Mouse (Mus musculus) kidney, embryonic 14.5 days (tissue): ENCODE measurements around the gene Myoz1. TPM values are rescaled to one million over a fixed set of nuclear protein-coding genes. Genes with fewer than 3 reads are reported as not detected.

ENCODE experiments used
- ATAC-seq: fragments of 200-750 bp; cut with Nextera tagmentation; 2 replicates; pipeline ENCODE4 v1.8.0; 2017; ENCODE audit warnings: moderate number of reproducible peaks, mild to moderate bottlenecking, moderate TSS enrichment, moderate library complexity; ENCODE audit not compliant: low FRiP score, low TSS enrichment
- H3K27ac ChIP-seq: fragments of 300-500 bp; sonication (generic); 2 replicates; pipeline ENCODE4 v1.5.1; 2014; ENCODE audit warnings: low read depth, mild to moderate bottlenecking, low read length, moderate library complexity, mixed read lengths
- H3K27me3 ChIP-seq: fragments of 300-500 bp; sonication (generic); 2 replicates; pipeline ENCODE4 v1.6.1; 2014; ENCODE audit warnings: mild to moderate bottlenecking, low read length; ENCODE audit not compliant: control insufficient read depth, insufficient read depth
- H3K36me3 ChIP-seq: fragments of 300-500 bp; sonication (generic); 2 replicates; pipeline ENCODE4 v1.6.1; 2014; ENCODE audit warnings: low read length, mixed read lengths; ENCODE audit not compliant: control insufficient read depth, insufficient read depth
- H3K4me1 ChIP-seq: fragments of 300-500 bp; sonication (generic); 2 replicates; pipeline ENCODE4 v1.6.1; 2014; ENCODE audit warnings: low read length, mixed read lengths; ENCODE audit not compliant: control insufficient read depth, insufficient read depth
- H3K4me2 ChIP-seq: fragments of 300-500 bp; sonication (generic); replicated peaks from 2 replicates; pipeline ENCODE4 v1.6.1; 2014; ENCODE audit warnings: low read depth, mild to moderate bottlenecking, low read length
- H3K4me3 ChIP-seq: fragments of 300-500 bp; sonication (generic); 2 replicates; pipeline ENCODE4 v1.5.1; 2014; ENCODE audit warnings: mild to moderate bottlenecking, low read length
- H3K9ac ChIP-seq: fragments of 300-500 bp; sonication (generic); 2 replicates; pipeline ENCODE4 v1.6.1; 2014; ENCODE audit warnings: low read depth, mild to moderate bottlenecking, low read length, moderate library complexity
- H3K9me3 ChIP-seq: fragments of 300-500 bp; sonication (generic); 2 replicates; pipeline ENCODE4 v1.6.1; 2016; ENCODE audit warnings: low read length; ENCODE audit not compliant: control insufficient read depth
- WGBS: fragments of 180-500 bp; shearing (Covaris S2); extraction: QIAGEN DNeasy Blood & Tissue Kit; methylation state at CpG from one replicate; pipeline ENCODE4 v1.1.7; 2014; 5-methylcytosine and 5-hydroxymethylcytosine counted together
- polyA plus RNA-seq: library from polyadenylated mRNA; unstranded; fragments of >200 nt; fragmentation: Nextera tagmentation; extraction: Ambion mirVana; gene quantifications from 2 replicates; pipeline ENCODE4 v1.2.1, GENCODE M21; 2014

The Myoz1 gene
- polyA plus RNA-seq, 1 experiment from 2014 or later: 1.6 TPM

DNA sequence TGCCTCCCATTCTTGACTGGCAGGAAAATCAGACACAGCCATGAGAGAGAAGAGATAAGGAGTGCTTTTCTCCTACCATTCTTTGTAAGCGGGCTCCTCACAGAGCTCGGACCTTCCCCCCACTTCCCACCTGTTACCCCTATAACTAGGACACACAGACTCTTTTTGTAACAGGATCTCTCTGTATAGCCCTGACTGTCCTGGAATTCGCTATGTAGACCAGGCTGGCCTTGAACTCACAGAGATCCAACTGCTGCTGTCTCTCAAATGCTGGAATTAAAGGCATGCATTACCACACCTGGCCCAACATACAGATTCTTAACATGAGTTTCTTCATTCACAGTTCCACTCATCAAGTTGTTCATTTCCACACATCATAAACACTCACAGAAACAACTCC lies 6.4 kb upstream of the Myoz1 start:
- 85% methylated on average over 3 of the region's 3 CpGs for WGBS
- Histone ChIP-seq H3K27ac (no peak overlapping the region), H3K27me3 (0 out of 2 replicates have a peak, but pooled peaks cover 5% of the 10 kb centered on the region), H3K4me3 (no peak overlapping the region), H3K4me2 (no peak overlapping the region; the same call in 1 of the 2 replicates), H3K4me1 (no peaks in the 10 kb centered on the region; the same call in 1 of the 2 replicates), H3K9ac (no peak overlapping the region), H3K36me3 (no peaks in the 10 kb centered on the region), H3K9me3 (no peaks in the 10 kb centered on the region)
- ATAC-seq: no peak

DNA sequence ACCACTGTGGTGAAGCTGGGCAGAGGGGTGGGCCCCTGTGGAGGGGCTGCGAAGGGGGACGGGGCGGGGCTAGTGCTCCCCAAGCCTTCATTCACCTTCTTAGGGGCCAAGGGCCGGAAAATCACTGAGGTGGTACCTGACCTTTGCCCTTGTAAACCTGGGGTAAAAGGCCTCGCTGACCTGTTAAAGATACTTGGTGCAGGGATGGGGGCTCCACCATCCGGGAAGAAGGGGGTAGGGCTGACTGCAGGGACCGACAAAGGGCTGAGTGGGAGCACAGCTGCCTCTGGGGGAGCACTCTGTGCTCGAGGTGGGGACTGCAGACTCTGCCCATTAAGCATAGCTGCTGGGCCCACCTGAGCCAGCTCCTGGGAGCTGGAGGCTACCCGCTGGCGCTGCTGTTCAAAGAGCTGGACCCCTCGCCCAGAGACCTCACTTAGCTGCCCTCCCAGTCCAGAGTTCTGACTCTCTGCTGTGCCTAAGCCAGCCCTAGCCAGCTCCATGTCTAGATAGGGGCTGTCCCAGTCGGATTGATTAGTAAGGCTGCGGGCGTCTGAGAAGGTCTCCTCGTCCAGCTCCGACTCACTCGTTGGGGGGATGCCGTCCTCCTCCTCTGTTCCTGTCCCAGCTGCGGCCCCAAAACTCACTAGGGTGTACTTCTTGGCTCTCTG lies 5.5 kb upstream of the Myoz1 start:
- peak overlapping the region; percentile 87 for H3K27ac ChIP-seq
- peak overlapping the region; percentile 89 for H3K4me2 ChIP-seq
- peak overlapping the region; percentile 68 for H3K4me3 ChIP-seq
- no peaks in the 10 kb centered on the region for H3K9me3 ChIP-seq
- H3K9ac ChIP-seq: peak overlapping the region; percentile 65
- whole genome bisulfite sequencing: 11% methylated on average over 18 of the region's 19 CpGs
- ATAC-seq: peak; percentile 48
- H3K4me1 ChIP-seq: no peaks in the 10 kb centered on the region; the same call in 1 of the 2 replicates
- 0 out of 2 replicates have a peak, but pooled peaks cover 5% of the 10 kb centered on the region for H3K27me3 ChIP-seq
- no peaks in the 10 kb centered on the region for H3K36me3 ChIP-seq

DNA sequence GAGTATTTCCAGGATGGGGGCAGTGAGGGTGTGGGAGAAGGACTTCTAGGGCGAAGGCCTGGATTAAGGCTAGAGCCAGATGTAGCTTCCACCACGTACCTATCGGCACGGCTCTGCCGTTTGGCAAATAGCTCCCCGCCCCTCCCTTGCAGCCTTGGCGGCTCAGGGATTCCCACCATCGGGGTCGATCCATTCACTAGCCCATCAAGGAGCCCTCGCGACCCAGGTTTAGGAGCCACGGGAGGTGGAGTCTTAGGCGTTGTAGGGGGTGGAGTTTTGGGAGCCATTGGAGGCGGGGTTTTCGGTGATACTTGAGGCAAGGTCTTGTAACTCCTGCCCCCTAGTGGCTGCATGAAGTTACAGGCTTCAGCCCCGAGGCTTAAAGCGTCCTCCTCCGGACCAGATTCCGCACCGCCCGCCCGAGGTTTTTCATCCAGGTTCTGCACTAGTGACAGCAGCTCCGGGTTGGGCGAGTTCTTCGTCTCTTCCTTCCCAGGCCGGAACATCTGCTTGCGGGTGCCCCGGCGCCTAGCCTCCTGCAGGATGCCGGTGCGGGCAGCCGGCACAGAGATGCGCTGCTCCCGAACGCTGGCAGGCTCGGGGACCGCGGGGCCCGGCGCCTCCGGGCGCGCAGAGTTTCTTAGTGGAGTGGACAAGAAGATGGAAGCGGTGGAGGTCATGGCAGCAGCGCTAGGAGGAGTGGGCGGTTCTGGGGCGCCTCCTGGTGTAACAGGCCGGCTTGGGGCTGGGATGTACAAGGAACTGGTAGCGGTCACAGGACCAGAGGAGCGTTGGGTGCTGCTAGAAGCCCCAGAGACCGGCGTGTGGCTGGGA lies 4.7 kb upstream of the Myoz1 start:
- H3K27ac ChIP-seq: peak overlapping the region; percentile 87
- H3K9ac ChIP-seq: peak overlapping the region; percentile 65
- WGBS: 1% methylated on average over 52 of the region's 52 CpGs
- no peaks in the 10 kb centered on the region; the same call in none of the 2 replicates for H3K4me1 ChIP-seq
- peak overlapping the region; percentile 68 for H3K4me3 ChIP-seq
- 0 out of 2 replicates have a peak, but pooled peaks cover 5% of the 10 kb centered on the region for H3K27me3 ChIP-seq
- no peaks in the 10 kb centered on the region for H3K36me3 ChIP-seq
- H3K4me2 ChIP-seq: peak overlapping the region; percentile 89
- ATAC-seq: peak; percentile 86
- H3K9me3 ChIP-seq: no peaks in the 10 kb centered on the region

DNA sequence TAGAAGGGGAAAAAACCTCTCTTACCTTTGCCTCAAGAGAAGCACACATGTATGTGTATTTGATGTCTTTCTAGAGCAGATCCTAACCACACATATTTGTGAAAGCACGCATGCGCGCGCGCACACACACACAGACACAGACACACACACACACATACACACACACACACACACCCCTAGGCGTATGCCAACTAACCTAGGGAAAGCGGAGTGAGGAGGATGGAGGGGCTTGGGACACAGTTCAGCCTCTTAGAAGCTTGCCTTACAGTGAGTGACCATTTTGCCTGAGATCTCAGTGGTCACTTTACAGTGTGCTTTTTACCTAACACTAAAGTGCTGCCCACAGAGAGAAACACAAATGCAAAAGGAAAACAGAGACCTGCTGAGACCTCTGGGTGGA lies 3.3 kb upstream of the Myoz1 start:
- no peak overlapping the region for H3K27ac ChIP-seq
- H3K4me3 ChIP-seq: no peak overlapping the region
- H3K36me3 ChIP-seq: no peaks in the 10 kb centered on the region
- no peak overlapping the region for H3K9ac ChIP-seq
- no peak overlapping the region for H3K4me2 ChIP-seq
- no peak for ATAC-seq
- H3K9me3 ChIP-seq: no peaks in the 10 kb centered on the region
- 98% methylated on average over 7 of the region's 7 CpGs for WGBS
- H3K27me3 ChIP-seq: 0 out of 2 replicates have a peak, but pooled peaks cover 5% of the 10 kb centered on the region
- H3K4me1 ChIP-seq: no peaks in the 10 kb centered on the region; the same call in none of the 2 replicates

DNA sequence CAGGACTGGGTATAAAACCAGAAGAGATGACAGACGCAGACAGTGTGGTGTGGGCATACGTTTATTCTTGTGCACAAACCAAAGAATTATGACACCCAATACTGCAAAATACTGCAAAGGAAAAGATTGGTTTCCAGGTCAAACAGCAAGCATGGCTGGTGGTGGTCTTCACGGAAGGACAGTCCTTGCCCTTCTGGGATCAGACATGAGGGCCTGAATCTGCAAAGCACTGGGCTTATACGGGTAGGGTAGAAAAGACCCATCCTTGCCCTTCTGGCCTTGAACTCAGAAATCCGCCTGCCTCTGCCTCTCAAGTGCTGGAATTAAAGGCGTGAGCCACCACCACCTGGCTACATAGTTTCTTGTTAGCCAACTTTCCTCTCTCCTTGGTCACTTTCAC lies 2.6 kb upstream of the Myoz1 start:
- Histone ChIP-seq H3K27ac (no peak overlapping the region), H3K4me1 (no peaks in the 10 kb centered on the region; the same call in none of the 2 replicates), H3K27me3 (0 out of 2 replicates have a peak, but pooled peaks cover under 1% of the 10 kb centered on the region), H3K4me2 (no peak overlapping the region), H3K36me3 (no peaks in the 10 kb centered on the region), H3K9me3 (no peaks in the 10 kb centered on the region), H3K4me3 (no peak overlapping the region), H3K9ac (no peak overlapping the region)
- no peak for ATAC-seq
- 89% methylated on average over 6 of the region's 6 CpGs for WGBS

DNA sequence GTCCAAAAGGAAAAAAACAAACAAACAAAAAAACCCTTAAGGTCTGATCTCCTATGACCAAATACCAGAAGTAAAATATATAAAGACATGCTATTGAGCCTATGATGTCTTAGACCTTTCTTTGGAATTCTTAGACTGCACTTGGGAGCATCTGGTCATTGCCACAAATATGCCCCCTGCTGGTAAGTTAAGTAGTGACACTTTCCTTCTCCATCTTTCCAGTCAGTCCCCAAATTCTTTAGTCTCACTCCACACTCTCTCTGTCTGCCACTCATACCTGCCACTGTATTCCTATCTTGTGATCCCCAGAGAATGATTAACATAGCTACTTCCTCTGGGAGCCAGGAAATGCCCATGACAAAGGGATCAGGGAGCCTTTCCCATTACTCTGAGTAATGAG lies 2.0 kb upstream of the Myoz1 start:
- Histone ChIP-seq H3K27me3 (no peaks in the 10 kb centered on the region), H3K4me1 (no peaks in the 10 kb centered on the region; the same call in none of the 2 replicates), H3K9ac (no peak overlapping the region), H3K27ac (no peak overlapping the region), H3K9me3 (no peaks in the 10 kb centered on the region), H3K36me3 (no peaks in the 10 kb centered on the region), H3K4me3 (no peak overlapping the region), H3K4me2 (no peak overlapping the region)
- no peak for ATAC-seq

DNA sequence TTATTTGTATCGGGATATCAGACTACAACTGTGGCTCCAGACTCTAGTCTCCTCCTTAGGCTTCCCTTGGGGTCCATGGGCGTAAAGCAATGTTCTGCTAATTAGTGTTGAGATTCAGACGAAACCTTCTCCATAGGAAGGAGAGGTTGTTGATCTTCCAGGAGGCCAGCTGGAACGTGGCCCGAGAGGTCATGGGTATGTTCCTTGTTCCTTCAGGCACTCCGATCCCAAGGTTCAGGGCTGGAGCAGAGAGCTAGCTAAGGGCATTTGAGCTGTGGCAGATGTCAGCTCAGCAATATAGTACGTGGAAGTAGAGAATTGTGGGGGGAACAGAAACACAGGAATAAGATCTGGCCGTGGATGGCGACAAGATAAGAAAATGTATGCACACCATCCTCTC lies 609 bp downstream of the Myoz1 start:
- 51% methylated on average over 9 of the region's 9 CpGs for WGBS
- H3K36me3 ChIP-seq: no peaks in the 10 kb centered on the region
- no peak overlapping the region for H3K27ac ChIP-seq
- H3K9ac ChIP-seq: no peak overlapping the region
- no peaks in the 10 kb centered on the region; the same call in 1 of the 2 replicates for H3K4me1 ChIP-seq
- no peak for ATAC-seq
- H3K4me3 ChIP-seq: no peak overlapping the region
- H3K27me3 ChIP-seq: no peaks in the 10 kb centered on the region
- H3K4me2 ChIP-seq: no peak overlapping the region
- H3K9me3 ChIP-seq: no peaks in the 10 kb centered on the region

DNA sequence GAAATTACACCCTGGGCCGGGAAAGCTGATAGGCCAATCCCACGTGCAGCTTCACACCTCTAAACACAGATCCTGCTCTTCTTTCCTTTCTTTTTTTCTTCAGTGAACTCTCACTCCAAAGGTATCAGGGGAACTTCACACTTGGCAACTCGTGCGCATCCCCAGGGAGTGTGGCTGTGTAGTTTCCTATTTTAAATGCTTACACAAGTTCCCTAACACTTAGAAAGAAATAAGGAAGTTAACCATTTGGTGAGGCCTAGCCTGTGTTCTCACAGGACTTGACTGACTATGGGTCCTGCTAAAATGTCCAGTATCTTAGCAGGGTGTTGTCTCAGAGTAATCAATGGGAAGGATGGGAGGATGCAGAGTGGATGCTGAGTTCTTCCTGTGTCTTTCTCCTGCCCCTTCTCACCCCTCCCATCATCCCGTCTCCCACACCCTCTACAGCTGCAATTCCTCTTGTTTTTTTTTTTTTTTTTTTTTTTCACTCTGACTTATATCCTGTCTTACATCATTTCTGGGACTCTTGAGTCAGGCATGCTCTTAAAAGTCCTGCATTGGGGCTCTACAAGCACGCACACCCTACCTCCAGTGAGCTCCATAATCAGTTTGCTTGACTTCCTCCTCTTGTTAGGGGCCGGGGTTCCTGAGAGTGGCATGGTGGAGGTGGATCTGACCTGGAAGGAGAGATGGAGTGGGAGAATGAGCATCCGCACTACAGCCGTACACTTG lies 1.5 kb downstream of the Myoz1 start:
- H3K4me2 ChIP-seq: no peak overlapping the region
- ATAC-seq: no peak
- H3K9ac ChIP-seq: no peak overlapping the region
- no peak overlapping the region for H3K27ac ChIP-seq
- H3K4me1 ChIP-seq: no peaks in the 10 kb centered on the region; the same call in 1 of the 2 replicates
- no peak overlapping the region for H3K4me3 ChIP-seq
- no peaks in the 10 kb centered on the region for H3K9me3 ChIP-seq
- no peaks in the 10 kb centered on the region for H3K27me3 ChIP-seq
- H3K36me3 ChIP-seq: no peaks in the 10 kb centered on the region
- WGBS: 60% methylated on average over 9 of the region's 9 CpGs
